Mouse (Mus musculus) monocyte, adult 2 months (primary cell): ENCODE measurements at regions not wholly inside any gene's neighbourhood (a gene's known extent, or its start where the extent isn't known, plus 50 kb on each side); places are given as distances from the start of the nearest gene placed in this dataset.

Source experiments
- DNase-seq, 2 experiments: peaks; one replicate each; pipeline ENCODE4 v3.0.0; 2022; ENCODE audit warnings: low spot score in 2 of 2, low read depth in 1 of 2

GRCm38 (mm10) chr12:35429473-35429872 is 105.4 kb downstream of the Ahr start:
- no peak for DNase-seq

- no peak for DNase-seq
Observed at GRCm38 (mm10) chr12:35419206-35419605, 115.6 kb downstream of the Ahr start.

GRCm38 (mm10) chr12:35417943-35418342 is 116.9 kb downstream of the Ahr start:
- no peak for DNase-seq

- DNase-seq: no peak
Observed at GRCm38 (mm10) chr12:35416583-35416982, 118.3 kb downstream of the Ahr start.

GRCm38 (mm10) chr12:35412715-35413114 is 122.1 kb downstream of the Ahr start:
- DNase-seq: no peak

GRCm38 (mm10) chr12:35408461-35408860 is 126.4 kb downstream of the Ahr start:
- no peak for DNase-seq

GRCm38 (mm10) chr12:35408044-35408443 is 126.8 kb downstream of the Ahr start:
- no peak for DNase-seq

GRCm38 (mm10) chr12:35401853-35402252 is 133.0 kb downstream of the Ahr start:
- DNase-seq: no peak

- no peak for DNase-seq
Observed at GRCm38 (mm10) chr12:35401219-35401618, 133.6 kb downstream of the Ahr start.

GRCm38 (mm10) chr12:35395211-35395610 is 139.6 kb downstream of the Ahr start:
- DNase-seq: no peak

- no peak for DNase-seq
Observed at GRCm38 (mm10) chr12:35392111-35392510, 142.7 kb downstream of the Ahr start.

GRCm38 (mm10) chr12:35390266-35390665 is 144.6 kb downstream of the Ahr start:
- no peak for DNase-seq

- no peak for DNase-seq
Observed at GRCm38 (mm10) chr12:35389839-35390238, 145.0 kb downstream of the Ahr start.

GRCm38 (mm10) chr12:35384211-35384610 is 150.6 kb downstream of the Ahr start:
- DNase-seq: no peak

GRCm38 (mm10) chr12:35377266-35377665 is 157.6 kb downstream of the Ahr start:
- no peak for DNase-seq

- no peak for DNase-seq
Observed at GRCm38 (mm10) chr12:35376365-35376764, 158.5 kb downstream of the Ahr start.

- no peak for DNase-seq
Observed at GRCm38 (mm10) chr12:35357901-35358300, 176.9 kb downstream of the Ahr start.

GRCm38 (mm10) chr12:35338191-35338954 is 196.5 kb downstream of the Ahr start:
- DNase-seq: peak in 1 of 2 experiments; percentile 14

GRCm38 (mm10) chr12:35336314-35336713 is 198.5 kb downstream of the Ahr start:
- DNase-seq: no peak

- no peak for DNase-seq
Observed at GRCm38 (mm10) chr12:35334344-35335075, 200.3 kb downstream of the Ahr start.

GRCm38 (mm10) chr12:35331303-35331702 is 203.5 kb downstream of the Ahr start:
- peak in 1 of 2 experiments; percentile 40 for DNase-seq

GRCm38 (mm10) chr12:35329699-35330098 is 205.1 kb downstream of the Ahr start:
- peak in 1 of 2 experiments; percentile 29 for DNase-seq
